Mouse (Mus musculus) limb, embryonic 14.5 days (tissue): ENCODE measurements at regions not wholly inside any gene's neighbourhood (a gene's known extent, or its start where the extent isn't known, plus 50 kb on each side); places are given as distances from the start of the nearest gene placed in this dataset.

ENCODE experiments used
- ATAC-seq: fragments of 200-750 bp; cut with Nextera tagmentation; 2 replicates; pipeline ENCODE4 v1.8.0; 2017; ENCODE audit warnings: low read depth, moderate number of reproducible peaks, moderate TSS enrichment; ENCODE audit not compliant: low FRiP score
- DNase-seq: peaks from one replicate; pipeline ENCODE4 v3.0.0-alpha.2; 2015; ENCODE audit warnings: low spot score
- H3K27ac ChIP-seq: fragments of 300-500 bp; sonication (generic); replicated peaks from 2 replicates; pipeline ENCODE4 v1.5.1; 2014; ENCODE audit warnings: low read depth, mild to moderate bottlenecking, low read length, moderate library complexity, mixed read lengths
- H3K27me3 ChIP-seq: fragments of 300-500 bp; sonication (generic); 2 replicates; pipeline ENCODE4 v1.6.1; 2014; ENCODE audit warnings: low read length, mixed read lengths; ENCODE audit not compliant: control insufficient read depth, insufficient read depth
- H3K36me3 ChIP-seq: fragments of 300-500 bp; sonication (generic); 2 replicates; pipeline ENCODE4 v1.6.1; 2014; ENCODE audit warnings: mild to moderate bottlenecking, low read length, moderate library complexity, mixed read lengths; ENCODE audit not compliant: control insufficient read depth, insufficient read depth
- H3K4me1 ChIP-seq: fragments of 300-500 bp; sonication (generic); 2 replicates; pipeline ENCODE4 v1.6.1; 2014; ENCODE audit warnings: antibody characterized with exemption, low read length, mixed read lengths; ENCODE audit not compliant: control insufficient read depth, insufficient read depth
- H3K4me2 ChIP-seq: fragments of 300-500 bp; sonication (generic); replicated peaks from 2 replicates; pipeline ENCODE4 v1.6.1; 2014; ENCODE audit warnings: low read depth, mild to moderate bottlenecking, low read length, moderate library complexity; ENCODE audit not compliant: severe bottlenecking
- H3K4me3 ChIP-seq: fragments of 300-500 bp; sonication (generic); replicated peaks from 2 replicates; pipeline ENCODE4 v1.5.1; 2014; ENCODE audit warnings: low read length
- H3K9ac ChIP-seq: fragments of 300-500 bp; sonication (generic); 2 replicates; pipeline ENCODE4 v1.6.1; 2014; ENCODE audit warnings: mild to moderate bottlenecking, low read depth, low read length, moderate library complexity; ENCODE audit not compliant: severe bottlenecking
- H3K9me3 ChIP-seq: fragments of 300-500 bp; sonication (generic); 2 replicates; pipeline ENCODE4 v1.6.1; 2016; ENCODE audit warnings: low read length; ENCODE audit not compliant: control insufficient read depth
- POLR2A ChIP-seq: fragments of 200-500 bp; IDR thresholded peaks from 2 replicates; pipeline ENCODE4 v1.8.0; 2012; ENCODE audit warnings: inconsistent platforms, mild to moderate bottlenecking, moderate library complexity, borderline replicate concordance; ENCODE audit not compliant: insufficient read depth, insufficient read length; ENCODE audit errors: extremely low read depth
- WGBS: fragments of 180-500 bp; shearing (Covaris S2); extraction: QIAGEN DNeasy Blood & Tissue Kit; methylation state at CpG from one replicate; pipeline ENCODE4 v1.1.7; 2014; 5-methylcytosine and 5-hydroxymethylcytosine counted together

GRCm38 (mm10) chr14:114826662-114827321 is 265.2 kb upstream of the Gpc5 start:
- no peak for TF ChIP-seq POLR2A
- Histone ChIP-seq H3K9me3 (no peaks in the 10 kb centered on the region), H3K4me1 (0 out of 2 replicates have a peak, but pooled peaks cover 4% of the 10 kb centered on the region), H3K27ac (no peak overlapping the region), H3K9ac (no peak overlapping the region), H3K4me3 (no peak overlapping the region), H3K27me3 (no peaks in the 10 kb centered on the region), H3K4me2 (no peak overlapping the region), H3K36me3 (no peaks in the 10 kb centered on the region)
- 46% methylated on average over 10 of the region's 10 CpGs for WGBS
- ATAC-seq (no peak), DNase-seq (no peak)

DNA sequence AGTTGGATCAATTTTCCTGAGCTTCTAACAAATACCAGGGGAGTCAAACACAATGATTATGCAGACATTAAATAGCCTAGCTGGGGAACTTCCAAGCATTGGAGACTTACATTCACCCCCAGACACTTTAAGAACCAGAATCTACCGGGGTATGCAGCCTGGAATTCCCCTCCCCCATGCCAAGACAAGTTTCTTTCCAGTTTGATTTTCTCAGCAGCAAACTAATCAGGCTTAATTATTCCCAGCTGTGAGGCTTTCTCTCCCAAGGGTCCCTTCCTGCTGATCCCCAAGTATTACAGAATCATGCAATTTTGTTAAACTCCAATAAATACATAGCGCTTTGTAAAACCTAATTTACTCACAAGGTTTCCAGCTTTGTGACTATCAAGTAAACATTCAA is 262.7 kb upstream of the Gpc5 start:
- no peaks in the 10 kb centered on the region for H3K36me3 ChIP-seq
- H3K4me1 ChIP-seq = 0 out of 2 replicates have a peak, but pooled peaks cover 4% of the 10 kb centered on the region
- 10% methylated on average over 2 of the region's 2 CpGs for WGBS
- no peak overlapping the region for H3K9ac ChIP-seq
- no peak overlapping the region for H3K4me3 ChIP-seq
- no peaks in the 10 kb centered on the region for H3K27me3 ChIP-seq
- DNase-seq (peak; percentile 20), ATAC-seq (no peak)
- H3K4me2 ChIP-seq = no peak overlapping the region
- no peak for TF ChIP-seq POLR2A
- no peak overlapping the region for H3K27ac ChIP-seq
- no peaks in the 10 kb centered on the region for H3K9me3 ChIP-seq

DNA sequence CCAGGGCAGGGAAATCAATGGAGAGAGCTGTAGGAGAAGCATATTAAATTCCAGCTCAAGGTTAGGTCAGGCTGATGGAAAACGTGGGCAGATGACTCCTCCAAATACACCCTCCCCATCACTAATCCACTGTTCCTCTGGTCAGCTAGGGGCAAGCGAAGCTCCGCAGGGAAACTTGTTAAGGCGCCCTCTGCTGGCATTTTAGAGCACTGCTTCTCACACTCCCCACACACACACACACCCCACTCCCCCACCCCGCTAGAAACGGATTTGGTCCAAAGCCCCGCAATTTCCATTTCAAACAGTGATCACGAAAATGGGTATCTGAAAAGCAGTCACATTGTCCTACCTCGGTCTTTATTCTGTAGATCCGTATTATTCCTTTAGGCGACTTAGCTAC is 259.0 kb upstream of the Gpc5 start:
- no peak for ATAC-seq
- WGBS = 61% methylated on average over 11 of the region's 11 CpGs

GRCm38 (mm10) chr14:114836723-114837349 is 255.2 kb upstream of the Gpc5 start:
- ATAC-seq (no peak), DNase-seq (no peak)
- no peak overlapping the region for H3K4me2 ChIP-seq
- H3K4me1 ChIP-seq = no peaks in the 10 kb centered on the region; the same call in 1 of the 2 replicates
- H3K36me3 ChIP-seq = no peaks in the 10 kb centered on the region
- no peaks in the 10 kb centered on the region for H3K9me3 ChIP-seq
- TF ChIP-seq POLR2A = no peak
- no peak overlapping the region for H3K9ac ChIP-seq
- WGBS = 66% methylated on average over 3 of the region's 3 CpGs
- no peaks in the 10 kb centered on the region for H3K27me3 ChIP-seq
- no peak overlapping the region for H3K4me3 ChIP-seq
- H3K27ac ChIP-seq = no peak overlapping the region

More for the DNA sequence above, 259.0 kb upstream of the Gpc5 start:
- no peaks in the 10 kb centered on the region for H3K9me3 ChIP-seq
- H3K4me2 ChIP-seq = no peak overlapping the region
- no peak for TF ChIP-seq POLR2A
- DNase-seq = no peak
- H3K27me3 ChIP-seq = no peaks in the 10 kb centered on the region
- H3K4me3 ChIP-seq = no peak overlapping the region
- H3K36me3 ChIP-seq = no peaks in the 10 kb centered on the region
- H3K27ac ChIP-seq = no peak overlapping the region
- H3K4me1 ChIP-seq = peaks cover 4% of the 10 kb centered on the region; the same call in 1 of the 2 replicates
- H3K9ac ChIP-seq = no peak overlapping the region

DNA sequence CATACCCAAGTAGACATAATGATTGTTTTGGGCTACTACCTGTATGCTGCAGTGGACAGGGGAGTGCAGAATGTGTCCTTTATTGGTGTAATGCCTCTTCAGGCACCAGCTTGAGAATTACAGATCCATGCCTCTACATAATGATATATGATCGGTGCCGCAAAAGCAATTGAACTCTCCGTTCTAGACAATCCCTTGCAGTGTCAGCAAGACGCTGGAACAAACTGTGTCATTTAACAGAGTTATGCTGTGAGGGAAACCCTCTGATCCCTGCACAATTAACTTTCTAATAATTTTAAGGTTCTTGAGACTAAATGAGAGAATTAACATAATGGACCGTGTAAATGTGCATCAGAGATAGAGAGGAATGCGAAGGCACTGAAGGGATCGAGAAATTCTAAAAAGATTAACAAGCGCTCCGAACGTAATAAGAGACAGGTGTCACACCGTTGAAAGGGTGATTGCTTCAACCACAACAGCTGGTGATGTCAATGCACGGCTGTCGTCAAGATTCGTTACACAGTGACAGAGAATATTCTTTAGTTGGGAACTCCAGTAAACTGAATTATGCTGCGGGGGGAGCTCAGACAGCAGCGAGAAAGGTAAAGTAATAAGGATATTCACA is 254.3 kb upstream of the Gpc5 start:
- H3K4me1 ChIP-seq = no peaks in the 10 kb centered on the region; the same call in 1 of the 2 replicates

More for the DNA sequence above, 254.3 kb upstream of the Gpc5 start:
- DNase-seq (no peak), ATAC-seq (0 out of 2 replicates have a peak, but pooled peaks have one; percentile 34)
- Histone ChIP-seq H3K4me3 (no peak overlapping the region), H3K4me2 (no peak overlapping the region), H3K36me3 (no peaks in the 10 kb centered on the region), H3K27me3 (no peaks in the 10 kb centered on the region), H3K27ac (no peak overlapping the region), H3K9ac (no peak overlapping the region), H3K9me3 (no peaks in the 10 kb centered on the region)
- no peak for TF ChIP-seq POLR2A
- WGBS = 25% methylated on average over 16 of the region's 16 CpGs
